Mouse (Mus musculus) adrenal gland, postnatal 36 days (tissue): ENCODE measurements at regions not wholly inside any gene's neighbourhood (a gene's known extent, or its start where the extent isn't known, plus 50 kb on each side); places are given as distances from the start of the nearest gene placed in this dataset.
A peak's percentile ranks its signal among the peaks of the same experiment; 100 is the strongest.

ENCODE experiments used
- DNase-seq, 2 experiments: peaks; one replicate each; pipeline ENCODE4 v3.0.0; 2021; ENCODE audit warnings: mixed read lengths in 1 of 2

DNA sequence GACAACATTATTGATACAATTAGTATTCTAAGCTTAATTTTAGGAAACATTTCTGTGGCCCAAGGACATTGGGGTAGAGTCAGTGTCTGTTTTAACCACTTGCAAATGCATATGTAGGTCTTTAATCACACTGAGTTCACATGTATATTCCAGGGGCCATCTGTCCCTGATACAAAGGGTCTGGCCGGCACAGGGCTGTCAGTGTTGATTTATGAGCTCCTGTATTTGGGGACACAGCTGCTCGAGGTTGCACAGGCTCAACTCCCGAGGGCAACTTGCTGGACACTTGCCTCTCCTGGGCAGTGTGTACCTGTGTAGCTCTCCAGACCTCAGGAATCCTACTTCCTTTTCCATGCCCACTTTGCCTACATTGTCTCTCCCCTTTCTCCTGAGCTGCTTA lies 221.0 kb downstream of the Abcc12 start:
- no peak for DNase-seq

DNA sequence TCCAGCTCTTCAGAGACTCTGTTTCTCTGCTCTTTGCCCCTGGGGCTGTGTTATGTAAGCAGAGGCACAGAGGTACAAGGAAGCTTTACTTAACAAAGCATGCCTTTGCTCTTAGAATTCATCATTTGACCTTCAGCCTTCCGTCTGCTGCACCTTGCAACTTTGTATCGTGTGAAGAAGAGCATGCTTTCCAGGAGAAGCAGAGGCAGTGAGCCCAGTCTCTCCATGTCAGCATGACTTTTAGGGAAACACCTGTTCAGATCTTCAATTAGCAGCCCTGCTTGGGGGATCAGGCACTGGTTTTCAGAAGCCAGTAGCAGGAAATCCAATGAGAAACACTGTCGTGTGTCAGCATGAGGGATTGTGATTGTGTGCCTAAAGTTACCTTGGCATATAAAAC lies 226.7 kb downstream of the Abcc12 start:
- DNase-seq = no peak

DNA sequence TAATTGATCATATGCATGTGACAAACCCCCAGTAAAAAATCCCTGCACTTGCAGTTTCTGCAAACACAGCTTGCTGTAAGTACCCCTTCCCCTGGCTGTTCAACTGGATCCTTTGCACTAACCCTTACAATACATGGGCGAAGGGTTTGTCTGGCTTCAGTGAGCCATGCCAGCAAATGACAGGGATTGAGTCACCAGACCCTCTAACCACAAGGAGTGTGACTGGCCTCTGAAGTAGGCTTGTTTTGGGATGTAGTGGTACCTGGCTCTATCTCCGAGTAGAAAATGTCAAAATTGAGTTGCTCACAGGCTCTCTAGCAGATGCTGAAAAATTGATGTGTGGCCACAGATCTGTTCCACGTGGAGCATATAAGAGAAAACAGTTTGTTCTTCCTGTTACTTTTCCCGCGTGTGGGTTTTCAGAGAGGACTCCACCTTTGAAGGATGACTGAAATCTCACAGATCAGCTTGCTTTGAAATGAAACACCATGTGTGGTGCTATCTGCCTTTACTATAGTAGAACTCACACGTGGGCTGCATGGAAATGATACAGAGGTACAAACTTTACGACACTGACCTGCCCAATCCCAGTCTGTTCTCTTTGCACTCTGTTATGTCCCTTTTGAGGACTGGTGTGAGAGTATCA lies 228.8 kb downstream of the Abcc12 start:
- no peak for DNase-seq

DNA sequence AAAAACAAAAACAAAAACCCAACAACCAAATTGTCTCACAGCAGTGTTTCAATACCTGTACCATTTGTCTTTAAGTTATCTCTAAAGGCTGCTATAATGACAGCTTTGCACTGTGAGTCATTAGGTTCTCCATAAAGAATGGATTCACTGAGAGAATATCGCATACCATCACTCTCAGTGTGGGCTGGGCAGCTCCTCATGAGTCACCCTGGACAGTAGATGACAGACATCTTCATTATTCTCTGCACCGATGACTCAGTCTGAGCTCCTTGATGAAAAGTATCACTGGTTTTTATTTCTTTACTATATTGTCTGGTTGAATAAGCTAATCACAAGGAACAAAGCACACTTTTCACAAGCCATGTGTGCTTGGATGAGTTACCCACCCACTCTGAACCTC lies 230.4 kb downstream of the Abcc12 start:
- DNase-seq = no peak

DNA sequence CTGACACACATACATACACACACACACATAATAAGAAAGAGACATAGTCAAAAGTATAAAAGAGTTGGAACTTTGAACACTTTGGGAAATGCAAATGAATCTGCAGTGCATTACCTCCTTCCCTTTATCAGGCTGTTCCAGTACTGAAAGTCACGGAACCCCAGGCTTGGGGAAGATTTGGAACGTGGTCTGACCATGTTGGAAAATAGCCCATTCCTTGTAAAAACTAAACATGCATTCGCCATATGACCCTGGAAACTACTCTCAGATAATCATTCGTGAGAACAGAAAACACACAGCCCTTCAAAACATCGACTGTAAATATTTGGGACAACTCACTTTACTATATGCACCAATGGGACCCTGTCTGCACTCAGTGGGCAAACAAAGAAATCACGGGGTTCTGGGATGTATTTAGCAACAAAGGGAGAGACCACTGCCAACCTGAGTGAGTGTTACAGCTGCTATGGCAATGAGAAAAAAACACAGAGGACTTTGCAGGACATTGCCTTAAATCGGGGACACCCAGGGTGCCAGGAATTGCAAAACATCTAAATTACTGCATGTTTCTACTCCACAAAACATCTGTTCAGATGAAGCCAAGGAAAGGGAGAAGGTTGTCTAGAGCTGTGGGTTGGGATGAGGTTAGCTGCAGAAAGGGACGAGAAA lies 238.3 kb downstream of the Abcc12 start:
- no peak for DNase-seq

DNA sequence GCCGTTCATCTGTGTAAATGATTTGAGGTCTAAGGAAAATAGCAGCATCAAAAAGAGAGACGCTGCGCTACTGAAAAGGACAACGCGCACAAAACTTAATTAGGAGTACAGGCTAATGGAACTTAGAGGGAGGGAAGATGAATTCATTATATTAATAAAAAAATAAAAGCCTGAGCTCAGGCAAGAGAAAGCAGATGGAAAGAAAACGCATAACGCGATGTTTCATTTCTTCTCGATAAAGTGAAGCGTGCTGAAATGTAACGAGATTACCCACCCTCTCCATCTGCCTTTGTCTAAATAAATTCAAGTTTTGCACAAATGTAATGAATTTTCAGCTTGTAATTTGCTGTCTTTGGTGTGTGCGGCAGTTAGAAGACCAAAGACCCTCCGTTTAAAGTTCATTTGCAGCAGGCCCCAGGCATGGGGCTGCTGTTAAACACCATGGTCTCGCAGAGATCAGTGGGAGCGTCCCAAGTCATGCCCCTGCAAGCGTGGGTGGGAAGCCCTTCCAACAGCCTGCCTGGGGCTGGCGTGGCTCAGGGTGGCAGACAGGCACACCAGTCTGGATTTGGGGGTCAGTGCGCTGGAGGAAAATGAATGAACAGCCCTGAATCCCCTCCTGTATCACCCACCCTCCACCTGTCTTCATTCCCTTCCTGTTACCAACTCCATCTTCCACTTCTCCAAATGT lies 241.8 kb downstream of the Abcc12 start:
- no peak for DNase-seq

DNA sequence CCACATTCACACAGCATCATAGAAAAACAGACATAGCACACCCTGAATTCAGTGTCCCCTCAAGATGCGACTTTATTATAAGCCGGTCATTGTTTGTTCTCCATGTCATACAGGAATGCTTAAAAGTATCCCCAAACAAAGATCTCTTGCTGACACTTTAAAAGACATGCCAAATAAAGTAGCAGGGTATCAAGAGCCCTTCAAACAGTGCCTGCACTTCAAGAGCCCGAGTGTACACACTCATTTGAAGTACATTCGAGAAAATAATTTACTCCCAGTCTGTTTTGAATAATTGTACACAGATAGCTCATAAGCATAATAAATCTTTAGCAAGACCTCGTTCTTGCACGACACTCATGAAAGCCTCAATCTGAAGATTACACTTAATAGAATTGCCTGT lies 249.1 kb downstream of the Abcc12 start:
- DNase-seq = no peak

DNA sequence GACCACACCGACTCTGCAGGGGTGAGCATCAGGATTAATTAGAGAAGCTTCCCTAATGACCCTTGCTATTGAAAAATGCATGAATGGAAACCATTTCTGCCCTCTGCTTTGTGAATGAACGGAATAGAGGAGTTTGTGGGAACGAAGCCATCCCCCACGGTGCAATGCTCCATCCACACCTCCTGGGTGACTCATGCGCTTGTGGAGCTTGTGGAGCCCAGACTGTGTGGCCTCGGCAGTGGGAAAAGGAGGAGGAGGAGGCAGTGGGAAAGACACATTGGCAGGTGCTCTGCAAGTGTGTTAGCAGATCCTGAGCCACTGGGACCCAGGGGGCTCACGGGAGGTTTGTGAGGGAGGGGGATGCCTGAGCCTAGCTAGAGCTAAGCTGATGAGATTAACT lies 251.9 kb downstream of the Abcc12 start:
- DNase-seq = peak; percentile 69 to 74

DNA sequence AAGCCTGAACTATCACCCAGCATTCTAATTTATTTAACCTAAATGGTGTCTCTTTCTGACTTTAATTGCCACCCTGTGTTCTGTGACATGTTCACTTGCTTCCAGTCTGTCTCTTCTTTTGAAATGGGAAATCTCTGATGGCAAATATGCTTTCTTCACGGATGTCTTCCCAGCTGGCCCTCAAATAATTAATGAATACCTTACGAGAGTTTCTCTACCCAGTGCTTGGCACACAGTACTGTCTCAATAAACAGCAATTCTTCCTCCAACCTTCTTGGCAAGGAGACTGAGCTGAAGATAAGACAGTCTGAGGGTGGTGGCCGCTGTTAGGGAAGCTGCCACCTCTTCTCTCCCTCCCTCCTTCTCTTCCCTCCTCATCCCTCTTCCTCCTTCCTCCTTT lies 252.5 kb downstream of the Abcc12 start:
- no peak for DNase-seq

DNA sequence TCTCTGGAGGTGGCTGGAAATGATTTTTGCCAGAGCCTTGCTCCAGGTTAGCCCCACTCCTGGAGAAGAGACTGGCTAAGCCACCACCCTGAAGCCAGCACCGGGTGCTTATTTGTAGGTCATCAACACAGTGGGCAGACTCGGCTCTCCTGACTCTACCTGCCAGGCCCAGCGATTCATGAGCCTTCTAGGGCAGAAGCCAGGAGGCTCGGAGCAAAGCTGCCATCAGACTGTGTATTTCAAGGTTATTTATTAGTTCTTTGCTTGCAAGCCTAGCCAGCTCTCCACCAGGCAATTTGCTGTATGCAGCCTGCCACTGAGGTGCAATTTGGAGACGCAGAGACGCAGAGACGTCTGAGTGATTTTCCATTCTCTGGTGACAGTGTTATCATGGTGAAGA lies 255.4 kb downstream of the Abcc12 start:
- DNase-seq = peak; percentile 33 to 47

DNA sequence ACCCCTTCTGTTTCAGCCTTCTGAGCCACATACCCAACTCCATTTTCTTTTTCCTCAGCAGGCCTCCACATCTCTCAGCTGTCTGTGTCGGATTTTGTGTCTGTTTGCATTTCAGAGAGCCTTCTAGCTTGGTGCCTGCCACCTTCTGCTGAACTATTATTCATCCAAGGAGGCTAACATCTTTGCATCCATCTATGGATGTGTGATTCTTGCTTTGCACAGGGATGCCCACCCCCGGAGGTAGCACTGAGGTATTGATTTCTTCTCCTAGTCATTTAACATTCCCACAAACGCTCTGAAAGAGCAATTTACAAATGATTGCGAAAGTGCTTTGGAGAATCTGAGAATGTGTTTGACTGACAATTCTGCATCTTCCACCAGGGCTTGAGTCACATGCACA lies 255.9 kb downstream of the Abcc12 start:
- no peak for DNase-seq

DNA sequence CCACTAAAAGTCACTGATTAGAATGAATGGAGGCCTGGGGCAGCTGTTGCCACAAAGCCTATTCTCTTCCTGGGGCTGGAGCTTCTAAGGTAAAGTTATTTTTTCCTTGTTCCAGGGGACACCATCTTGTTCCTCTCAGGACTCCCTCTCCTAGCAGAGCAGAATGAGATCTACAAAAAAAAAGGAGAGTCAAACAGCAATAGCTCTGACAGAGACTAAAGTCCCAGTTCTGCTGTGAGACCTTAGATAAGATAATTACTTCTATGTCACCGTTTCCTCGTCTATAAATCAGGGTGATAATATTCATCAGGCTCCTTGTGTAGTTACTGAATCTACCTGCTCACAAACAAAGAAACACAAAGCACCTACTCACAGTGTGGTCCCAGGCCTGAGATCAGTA lies 256.7 kb downstream of the Abcc12 start:
- DNase-seq = no peak

DNA sequence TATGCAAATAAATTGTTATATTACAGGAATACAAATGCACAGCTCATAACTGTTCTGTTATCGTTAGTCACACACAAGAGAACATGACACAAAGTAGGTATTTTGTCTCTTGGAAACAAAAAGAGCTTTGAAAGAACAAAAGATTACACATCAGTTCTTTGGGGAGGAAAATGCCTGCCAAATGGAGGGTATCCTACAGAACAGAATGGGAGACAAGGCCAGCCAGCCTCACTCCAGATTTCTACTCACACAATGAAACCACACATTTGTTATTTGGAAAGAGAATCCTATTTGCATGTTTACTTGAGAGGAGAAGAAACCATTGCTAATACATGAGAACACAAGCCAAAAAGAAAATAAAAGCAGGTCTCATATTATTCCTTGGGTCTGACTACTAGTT lies 258.0 kb downstream of the Abcc12 start:
- no peak for DNase-seq

DNA sequence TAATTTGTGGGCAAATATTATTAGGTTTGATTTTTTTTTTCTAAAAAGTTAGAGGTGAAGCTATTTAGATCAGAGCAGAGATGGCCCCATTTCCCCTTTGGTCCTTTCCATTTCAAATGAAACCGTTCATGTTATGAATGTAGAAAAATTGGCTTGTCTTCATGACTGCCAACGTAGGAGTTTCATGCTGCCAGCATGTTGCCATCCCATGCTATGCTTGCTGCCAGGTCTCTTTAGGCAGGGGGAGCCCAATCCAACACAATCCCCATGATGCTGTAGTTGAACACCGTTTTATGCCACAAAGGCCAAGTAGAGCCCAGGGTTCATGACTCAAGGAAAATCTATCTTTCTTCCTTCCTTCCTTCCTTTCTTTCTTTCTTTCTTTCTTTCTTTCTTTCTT lies 259.5 kb downstream of the Abcc12 start:
- no peak for DNase-seq

DNA sequence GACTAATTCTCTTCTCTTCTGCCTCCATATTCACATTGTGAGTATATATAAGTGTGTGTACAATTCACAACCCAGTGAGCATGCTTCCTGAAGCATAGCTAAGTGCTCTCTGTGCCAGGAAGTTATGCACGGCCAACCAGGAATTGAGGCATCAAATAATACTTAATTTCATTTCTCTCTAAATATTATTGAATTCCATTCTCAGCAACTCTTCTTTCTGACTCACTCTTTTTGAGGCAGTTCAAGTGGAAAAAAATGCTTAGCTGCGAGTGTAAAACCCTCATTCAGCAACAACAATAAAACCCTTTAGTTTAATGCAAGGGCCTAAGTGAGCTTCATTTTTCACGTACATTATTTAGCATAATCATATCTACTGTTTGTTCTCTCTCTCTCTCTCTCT lies 262.0 kb downstream of the Abcc12 start:
- no peak for DNase-seq

DNA sequence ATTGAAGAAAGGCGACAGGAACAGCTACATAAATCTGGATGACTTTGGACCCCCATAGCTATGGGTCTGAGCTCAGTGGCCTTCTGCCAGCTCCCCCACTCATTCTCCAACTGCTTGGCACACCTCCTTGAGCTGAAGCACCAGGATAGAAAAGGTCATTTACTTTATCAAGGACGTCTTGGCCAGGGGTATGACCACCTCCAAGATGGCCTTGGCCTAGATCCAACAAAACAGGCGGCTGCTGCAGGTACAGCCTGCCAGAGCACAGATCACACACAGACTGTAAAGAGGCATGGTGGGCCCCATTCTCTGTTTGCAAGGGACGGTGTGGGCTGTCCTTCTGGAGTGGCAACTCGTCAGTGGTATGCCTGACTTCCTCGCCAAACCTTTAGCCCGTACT lies 264.2 kb downstream of the Abcc12 start:
- peak in 1 of 2 experiments; percentile 30 for DNase-seq

DNA sequence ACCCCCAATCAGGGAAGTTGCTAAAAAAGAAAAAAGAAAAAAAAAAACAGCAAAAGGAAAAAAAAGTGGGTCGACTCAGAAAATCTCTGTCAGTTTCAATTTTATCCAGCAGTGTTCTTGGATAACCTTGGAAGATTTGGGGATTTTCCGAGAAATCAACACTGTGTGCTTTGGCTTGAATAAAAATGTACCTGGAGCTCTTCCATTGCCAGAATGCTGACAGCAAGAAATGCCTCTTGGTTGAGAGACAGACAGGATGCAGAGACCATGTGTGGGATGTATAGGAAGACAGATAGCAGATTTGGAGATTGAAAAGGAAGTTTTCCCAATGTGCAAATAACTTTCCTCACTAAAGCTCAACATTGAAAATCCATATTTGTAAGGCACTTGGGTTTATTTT lies 271.0 kb downstream of the Abcc12 start:
- peak in 1 of 2 experiments; percentile 18 for DNase-seq

DNA sequence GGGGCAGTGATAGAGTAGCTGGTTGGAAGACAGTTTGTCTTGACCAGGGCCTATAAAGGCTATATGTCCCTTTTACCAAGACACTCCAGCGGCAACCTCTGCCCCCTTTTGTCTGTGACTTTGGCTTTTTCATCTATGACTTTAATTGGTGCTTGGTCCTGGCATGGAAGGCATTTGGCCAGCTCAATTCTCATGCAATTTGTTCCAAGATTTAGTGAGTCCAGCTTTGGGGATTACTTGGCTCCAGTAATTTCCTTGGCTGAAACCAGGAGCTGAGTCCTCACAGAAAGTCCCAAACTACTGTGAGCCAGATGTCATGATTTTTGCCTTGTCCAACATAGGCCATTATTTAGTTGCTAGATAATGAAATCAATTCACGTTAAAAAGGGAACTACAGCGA lies 273.1 kb downstream of the Abcc12 start:
- peak in 1 of 2 experiments; percentile 16 for DNase-seq

DNA sequence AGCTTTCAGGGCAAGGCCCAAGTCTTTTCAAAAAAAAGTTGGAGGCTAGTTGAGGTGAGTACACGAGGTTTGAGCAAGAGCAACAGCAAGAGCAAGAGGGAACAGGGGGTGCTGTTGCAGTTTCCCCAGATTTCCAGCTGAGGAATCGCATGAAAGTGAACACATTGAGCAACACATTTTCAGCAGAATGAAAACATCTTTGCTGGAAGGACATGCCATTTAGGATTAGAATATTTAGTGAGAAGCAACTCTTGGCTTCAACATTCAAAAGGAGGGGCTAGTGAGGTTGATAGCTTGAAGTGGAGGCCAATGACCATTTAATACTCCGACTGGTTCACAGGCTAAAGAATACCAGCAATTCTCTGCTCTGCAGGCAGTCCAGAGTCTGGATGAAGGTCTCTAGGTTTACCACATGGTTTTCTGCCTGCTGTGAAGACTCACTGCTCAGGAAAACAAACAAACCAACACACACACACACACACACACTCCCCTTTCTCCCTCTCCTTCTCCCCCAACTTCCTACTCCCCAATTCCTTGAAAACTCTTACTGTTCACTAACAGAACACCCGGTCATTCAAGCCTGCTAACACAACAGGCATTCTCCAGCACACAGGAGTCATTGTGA lies 278.5 kb downstream of the Abcc12 start:
- no peak for DNase-seq

DNA sequence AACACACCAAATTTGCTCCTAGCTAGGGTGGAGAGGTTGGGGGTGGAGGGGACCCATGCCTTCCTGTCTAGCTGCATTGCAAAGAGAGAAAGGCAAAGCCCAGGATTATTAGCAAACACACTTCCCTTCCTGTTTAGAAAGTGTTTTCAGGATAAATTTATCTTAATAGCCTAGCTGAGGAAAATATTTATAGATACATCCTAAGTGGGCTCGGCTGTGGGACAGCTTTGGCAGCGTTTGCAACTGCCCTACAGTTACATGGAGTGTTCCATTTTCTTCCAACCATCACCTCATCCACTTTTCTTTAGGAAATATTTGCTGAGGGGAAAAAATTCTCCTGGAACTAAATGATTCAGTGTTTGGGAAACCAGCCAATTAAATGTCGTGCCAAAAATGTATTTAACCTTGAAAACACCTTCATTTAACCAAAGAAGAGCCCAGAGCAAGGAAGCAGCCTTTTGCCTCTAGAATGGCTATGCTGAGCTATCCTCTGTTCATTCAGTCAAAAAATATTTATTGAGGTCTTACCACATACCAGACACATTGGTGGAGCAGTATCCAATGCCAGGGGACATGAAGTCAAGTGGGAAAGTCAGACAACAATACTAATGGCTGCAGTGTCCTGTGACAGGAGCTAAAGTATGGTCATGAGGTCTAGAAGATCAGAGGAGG lies 291.6 kb downstream of the Abcc12 start:
- no peak for DNase-seq

DNA sequence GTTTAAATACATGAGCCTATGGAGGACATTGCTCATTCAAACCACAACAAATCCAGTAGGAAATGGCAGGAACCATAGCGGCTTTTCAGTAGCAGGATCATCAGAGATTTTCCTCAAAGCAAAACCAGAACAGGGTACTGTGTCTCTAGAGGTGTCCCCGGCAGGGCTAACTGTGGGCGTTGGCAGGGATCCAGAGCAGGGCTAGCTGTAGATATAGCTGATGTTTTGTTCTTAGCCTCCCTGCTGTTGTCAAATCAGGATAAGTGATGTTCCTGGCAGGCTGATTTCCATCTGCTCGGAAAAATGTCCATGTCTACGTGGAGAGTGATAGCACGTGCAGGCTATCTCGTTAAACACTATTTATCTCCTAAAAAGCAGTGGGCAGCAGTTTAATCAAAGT lies 297.6 kb downstream of the Abcc12 start:
- DNase-seq = peak in 1 of 2 experiments; percentile 7

DNA sequence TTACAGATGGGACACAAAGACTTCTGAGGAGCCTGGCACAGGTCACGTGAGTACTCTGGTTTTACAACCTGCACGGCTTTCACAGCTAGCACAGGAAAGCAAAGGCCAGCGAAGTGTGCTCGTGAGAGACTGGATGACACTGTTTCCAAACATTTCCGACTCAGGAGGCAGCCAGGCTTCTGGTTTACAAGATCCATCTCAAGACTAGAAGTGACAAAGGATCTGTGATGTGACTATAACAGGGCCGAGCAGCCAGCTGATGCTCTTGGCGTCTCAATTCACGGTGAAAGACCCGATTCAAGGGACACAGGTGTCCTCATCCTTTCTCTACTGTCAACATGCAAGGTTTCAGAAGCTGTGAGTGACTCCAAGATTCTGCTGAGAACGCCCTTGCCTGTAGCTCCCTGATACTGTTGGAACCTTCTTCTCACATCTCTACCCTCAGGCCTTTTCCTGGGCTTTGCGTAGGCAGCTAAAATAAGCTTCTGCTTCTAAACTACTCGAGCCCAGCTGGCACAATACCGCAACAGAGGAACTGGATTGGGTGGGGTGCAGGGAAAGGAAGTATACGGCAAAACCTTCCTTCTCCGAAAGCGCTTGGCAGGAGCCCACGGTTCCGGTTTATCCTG lies 300.3 kb downstream of the Abcc12 start:
- DNase-seq = no peak
